Mouse (Mus musculus) limb, embryonic 11.5 days (tissue): ENCODE measurements at regions not wholly inside any gene's neighbourhood (a gene's known extent, or its start where the extent isn't known, plus 50 kb on each side); places are given as distances from the start of the nearest gene placed in this dataset.

Source experiments
- ATAC-seq: fragments of 200-750 bp; cut with Nextera tagmentation; 2 replicates; pipeline ENCODE4 v1.8.0; 2017; ENCODE audit warnings: low read depth; ENCODE audit not compliant: insufficient number of reproducible peaks, low FRiP score, low TSS enrichment
- DNase-seq: peaks from one replicate; pipeline ENCODE4 v3.0.0-alpha.2; 2015; ENCODE audit warnings: low spot score
- H3K27ac ChIP-seq: fragments of 300-500 bp; sonication (generic); replicated peaks from 2 replicates; pipeline ENCODE4 v1.5.1; 2014; ENCODE audit warnings: low read depth, mild to moderate bottlenecking, low read length
- H3K27me3 ChIP-seq: fragments of 300-500 bp; sonication (generic); 2 replicates; pipeline ENCODE4 v1.6.1; 2014; ENCODE audit warnings: mild to moderate bottlenecking, low read length, mixed read lengths; ENCODE audit not compliant: control insufficient read depth, insufficient read depth
- H3K36me3 ChIP-seq: fragments of 300-500 bp; sonication (generic); 2 replicates; pipeline ENCODE4 v1.6.1; 2014; ENCODE audit warnings: mild to moderate bottlenecking, low read length, moderate library complexity, mixed read lengths; ENCODE audit not compliant: control insufficient read depth, insufficient read depth
- H3K4me1 ChIP-seq: fragments of 300-500 bp; sonication (generic); 2 replicates; pipeline ENCODE4 v1.6.1; 2014; ENCODE audit warnings: low read length, mixed read lengths; ENCODE audit not compliant: control insufficient read depth, insufficient read depth
- H3K4me2 ChIP-seq: fragments of 300-500 bp; sonication (generic); 2 replicates; pipeline ENCODE4 v1.6.1; 2014; ENCODE audit warnings: low read depth, mild to moderate bottlenecking, moderate library complexity; ENCODE audit not compliant: severe bottlenecking
- H3K4me3 ChIP-seq: fragments of 300-500 bp; sonication (generic); 2 replicates; pipeline ENCODE4 v1.5.1; 2014; ENCODE audit warnings: low read depth, low read length
- H3K9ac ChIP-seq: fragments of 300-500 bp; sonication (generic); 2 replicates; pipeline ENCODE4 v1.6.1; 2014; ENCODE audit warnings: mild to moderate bottlenecking, low read length
- H3K9me3 ChIP-seq: fragments of 300-500 bp; sonication (generic); 2 replicates; pipeline ENCODE4 v1.6.1; 2016; ENCODE audit warnings: low read length; ENCODE audit not compliant: control insufficient read depth
- WGBS: fragments of 180-500 bp; shearing (Covaris S2); extraction: QIAGEN DNeasy Blood & Tissue Kit; methylation state at CpG from one replicate; pipeline ENCODE4 v1.1.7; 2014; 5-methylcytosine and 5-hydroxymethylcytosine counted together

- no peak for ATAC-seq
- Histone ChIP-seq H3K4me2 (no peak overlapping the region), H3K36me3 (no peaks in the 10 kb centered on the region), H3K4me3 (no peak overlapping the region), H3K27me3 (no peaks in the 10 kb centered on the region), H3K27ac (no peak overlapping the region), H3K9ac (no peak overlapping the region), H3K4me1 (no peaks in the 10 kb centered on the region), H3K9me3 (no peaks in the 10 kb centered on the region)
- no peak for DNase-seq
- WGBS, result 85% methylated on average over 7 of the region's 7 CpGs
Measured at GRCm38 (mm10) chr6:84463592-84464367, 129.9 kb downstream of the Cyp26b1 start.

- Histone ChIP-seq H3K27me3 (no peaks in the 10 kb centered on the region), H3K4me3 (no peak overlapping the region), H3K9ac (no peak overlapping the region), H3K9me3 (no peaks in the 10 kb centered on the region), H3K36me3 (no peaks in the 10 kb centered on the region), H3K27ac (no peak overlapping the region), H3K4me2 (no peak overlapping the region), H3K4me1 (no peaks in the 10 kb centered on the region)
- ATAC-seq, result no peak
- WGBS, result 90% methylated on average over 3 of the region's 3 CpGs
- no peak for DNase-seq
Measured at GRCm38 (mm10) chr6:84456803-84457202, 136.9 kb downstream of the Cyp26b1 start.

- Histone ChIP-seq H3K27me3 (no peaks in the 10 kb centered on the region), H3K9me3 (no peaks in the 10 kb centered on the region), H3K36me3 (no peaks in the 10 kb centered on the region; the same call in 1 of the 2 replicates), H3K9ac (no peak overlapping the region), H3K4me3 (no peak overlapping the region), H3K27ac (no peak overlapping the region), H3K4me2 (no peak overlapping the region), H3K4me1 (0 out of 2 replicates have a peak, but pooled peaks cover 2% of the 10 kb centered on the region)
- DNase-seq (no peak), ATAC-seq (no peak)
- WGBS, result 56% methylated on average over 4 of the region's 4 CpGs
Measured at GRCm38 (mm10) chr6:84445093-84445492, 148.6 kb downstream of the Cyp26b1 start.

DNA sequence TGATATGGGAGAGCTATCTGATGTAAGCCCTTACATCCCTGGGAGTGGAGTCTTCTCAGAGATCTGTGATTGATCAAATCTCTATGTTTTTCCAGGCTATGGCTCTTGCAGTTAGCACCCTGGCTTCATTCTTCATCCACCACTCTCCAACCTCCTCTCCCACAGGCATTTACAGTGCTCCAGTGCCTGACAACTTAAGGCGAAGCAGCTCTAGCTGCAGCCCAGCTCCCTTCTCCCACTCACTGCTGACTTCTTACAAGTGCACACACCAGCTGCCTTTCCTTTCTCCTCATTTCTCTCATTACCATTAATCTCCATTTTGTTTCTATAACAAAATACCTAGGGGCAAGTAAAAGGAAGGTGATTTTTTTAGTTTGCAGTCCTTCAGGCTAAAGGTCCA is 151.0 kb downstream of the Cyp26b1 start:
- ATAC-seq (no peak), DNase-seq (no peak)
- Histone ChIP-seq H3K4me1 (0 out of 2 replicates have a peak, but pooled peaks cover 2% of the 10 kb centered on the region), H3K27me3 (no peaks in the 10 kb centered on the region), H3K9ac (no peak overlapping the region), H3K4me2 (no peak overlapping the region), H3K4me3 (no peak overlapping the region), H3K36me3 (no peaks in the 10 kb centered on the region; the same call in 1 of the 2 replicates), H3K9me3 (no peaks in the 10 kb centered on the region), H3K27ac (no peak overlapping the region)
- whole genome bisulfite sequencing, result 76% methylated on average over 1 of the region's 1 CpGs

DNA sequence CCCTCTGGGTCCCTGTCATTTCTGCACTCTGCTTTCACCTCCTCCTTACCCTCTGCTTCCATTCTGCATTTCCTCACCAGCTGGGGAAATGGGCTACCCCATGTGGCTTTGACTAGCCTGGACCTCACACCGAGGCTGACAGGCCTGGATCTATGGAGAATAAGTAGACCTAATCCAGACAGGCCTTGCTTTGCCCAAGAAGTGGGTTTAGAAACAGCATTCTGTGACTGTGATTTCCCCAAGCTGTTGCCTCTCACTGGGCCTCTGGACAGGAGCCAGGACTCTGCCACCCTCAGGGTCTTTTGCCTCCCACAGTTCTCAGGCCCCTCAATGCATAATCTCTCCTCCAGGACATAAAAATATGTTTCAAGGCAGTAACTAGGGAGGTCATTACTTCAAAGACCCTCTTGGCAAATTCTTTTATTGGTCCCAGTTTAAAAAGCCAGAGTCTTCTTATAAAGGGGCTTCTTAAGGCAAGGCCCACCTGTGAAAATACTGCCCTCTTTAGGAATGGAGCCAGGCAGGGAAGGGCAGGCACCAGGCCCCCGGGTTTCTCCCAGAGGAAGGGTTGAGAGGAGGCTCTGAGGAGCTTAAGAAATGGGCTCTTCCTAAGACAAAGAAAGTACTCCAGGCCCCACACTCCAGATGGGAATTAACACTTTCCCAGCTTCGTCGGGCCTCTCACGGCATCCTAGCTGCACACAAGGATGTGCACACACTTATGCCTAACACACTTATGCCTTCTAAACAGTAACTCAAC is 151.8 kb downstream of the Cyp26b1 start:
- 0 out of 2 replicates have a peak, but pooled peaks cover 2% of the 10 kb centered on the region for H3K4me1 ChIP-seq
- H3K27ac ChIP-seq, result no peak overlapping the region
- no peak overlapping the region for H3K9ac ChIP-seq
- no peaks in the 10 kb centered on the region for H3K9me3 ChIP-seq
- no peaks in the 10 kb centered on the region; the same call in 1 of the 2 replicates for H3K36me3 ChIP-seq
- ATAC-seq (no peak), DNase-seq (no peak)
- H3K4me2 ChIP-seq, result no peak overlapping the region
- 80% methylated on average over 5 of the region's 5 CpGs for WGBS
- no peaks in the 10 kb centered on the region for H3K27me3 ChIP-seq
- H3K4me3 ChIP-seq, result no peak overlapping the region

GRCm38 (mm10) chr6:84436716-84437115 is 157.0 kb downstream of the Cyp26b1 start:
- ATAC-seq (no peak), DNase-seq (no peak)
- H3K4me3 ChIP-seq, result no peak overlapping the region
- H3K9ac ChIP-seq, result no peak overlapping the region
- H3K4me2 ChIP-seq, result no peak overlapping the region
- no peak overlapping the region for H3K27ac ChIP-seq
- no peaks in the 10 kb centered on the region for H3K9me3 ChIP-seq
- peaks cover 8% of the 10 kb centered on the region for H3K4me1 ChIP-seq
- H3K27me3 ChIP-seq, result no peaks in the 10 kb centered on the region
- WGBS, result 83% methylated on average over 1 of the region's 1 CpGs
- no peaks in the 10 kb centered on the region for H3K36me3 ChIP-seq

DNA sequence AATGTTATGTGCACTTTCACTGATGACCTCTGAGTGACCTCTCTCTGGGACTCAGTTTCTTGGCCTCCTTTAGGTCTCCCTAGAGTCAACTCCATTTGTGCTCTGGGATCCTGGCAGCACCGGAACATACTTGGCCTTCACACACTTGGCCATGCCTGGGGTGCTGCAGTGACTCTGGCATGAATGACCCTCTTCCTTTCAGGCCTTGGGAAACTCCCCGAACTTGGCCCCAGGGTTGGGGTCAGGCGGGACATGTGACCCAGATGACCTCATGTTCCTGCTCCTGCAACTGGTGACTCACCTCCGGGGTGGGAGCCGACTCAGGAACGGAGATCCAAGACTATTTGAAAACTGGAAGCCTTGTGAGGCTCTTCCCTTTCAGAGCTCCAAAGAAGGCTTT is 159.2 kb downstream of the Cyp26b1 start:
- ATAC-seq (no peak), DNase-seq (no peak)
- H3K27me3 ChIP-seq, result no peaks in the 10 kb centered on the region
- H3K9me3 ChIP-seq, result no peaks in the 10 kb centered on the region
- H3K36me3 ChIP-seq, result no peaks in the 10 kb centered on the region
- no peak overlapping the region for H3K4me2 ChIP-seq
- no peak overlapping the region for H3K27ac ChIP-seq
- H3K9ac ChIP-seq, result no peak overlapping the region
- no peak overlapping the region for H3K4me3 ChIP-seq
- H3K4me1 ChIP-seq, result peaks cover 18% of the 10 kb centered on the region
- 85% methylated on average over 6 of the region's 6 CpGs for WGBS

DNA sequence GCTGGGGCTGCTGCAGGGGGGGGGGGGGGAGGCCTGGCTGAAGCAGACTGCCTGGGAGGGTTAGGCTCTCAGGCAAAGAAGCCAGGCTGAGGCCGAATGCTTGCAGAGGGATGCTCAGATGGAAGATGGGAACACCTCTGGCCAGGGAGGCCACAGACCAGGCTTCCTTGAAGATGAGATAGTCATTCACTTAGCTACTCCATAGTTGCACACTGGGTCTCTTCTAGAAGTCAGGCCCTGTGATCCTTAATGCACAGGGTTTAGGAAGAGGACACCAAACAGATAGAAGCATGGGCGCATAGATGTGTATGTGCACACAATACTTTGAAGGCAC is 162.1 kb downstream of the Cyp26b1 start:
- Histone ChIP-seq H3K27ac (peak overlapping the region; percentile 75), H3K4me1 (peaks cover 18% of the 10 kb centered on the region), H3K9ac (peak overlapping the region; percentile 23; the same call in 1 of the 2 replicates), H3K27me3 (no peaks in the 10 kb centered on the region), H3K36me3 (no peaks in the 10 kb centered on the region), H3K9me3 (no peaks in the 10 kb centered on the region), H3K4me3 (no peak overlapping the region), H3K4me2 (peak overlapping the region; percentile 15; the same call in 1 of the 2 replicates)
- no peak for DNase-seq
- no peak for ATAC-seq
- 48% methylated on average over 2 of the region's 2 CpGs for WGBS
